Mouse (Mus musculus): Measurements from ENCODE around the gene Numb. TPM values are rescaled to one million over a fixed set of nuclear protein-coding genes. Genes with fewer than 3 reads are reported as not detected.
"Not testable (repeated sequence)": the region's sequence is repeated elsewhere in the genome, so short reads cannot be mapped to it uniquely, and the experiment has no call there.

The Numb gene
- total RNA-seq, 1 experiment from 2014 or later, result 47.3 TPM

DNA sequence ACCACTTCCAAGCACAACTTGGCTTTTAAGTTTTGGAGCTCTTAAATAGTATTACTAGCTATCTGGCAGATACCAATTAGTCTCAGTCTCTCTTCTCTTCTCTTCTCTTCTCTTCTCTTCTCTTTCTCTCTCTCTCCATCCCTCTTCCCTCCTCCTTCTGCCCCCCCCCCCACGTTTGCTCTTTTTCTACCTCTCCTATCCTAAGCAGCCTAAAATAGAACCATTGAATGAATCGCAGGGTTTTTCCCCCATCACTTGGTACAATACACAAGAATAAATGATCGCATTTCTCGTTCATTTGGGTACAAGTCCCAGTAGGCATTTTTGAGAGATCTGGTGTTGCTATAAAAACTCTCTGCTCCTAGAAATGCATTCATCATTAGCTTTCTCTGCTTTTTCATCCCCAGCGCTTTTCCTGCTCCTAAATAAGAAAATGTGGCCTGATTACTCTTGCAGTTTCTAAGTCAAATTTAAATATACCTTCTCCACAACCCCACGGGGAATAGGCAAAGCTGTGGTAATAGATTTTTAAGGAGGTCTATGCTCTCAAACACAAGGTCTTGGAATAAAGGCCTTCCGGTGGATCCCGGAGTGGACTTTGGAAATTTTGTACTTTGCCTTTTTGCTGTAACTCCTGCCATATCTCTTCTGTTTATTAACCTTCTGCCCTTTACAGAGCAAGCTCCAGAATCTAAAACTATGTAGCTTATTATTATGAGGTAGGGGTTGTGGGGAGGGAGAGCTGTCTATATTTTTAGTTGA is 1.2 kb upstream of the Numb start:
- no peak for DNase-seq

DNA sequence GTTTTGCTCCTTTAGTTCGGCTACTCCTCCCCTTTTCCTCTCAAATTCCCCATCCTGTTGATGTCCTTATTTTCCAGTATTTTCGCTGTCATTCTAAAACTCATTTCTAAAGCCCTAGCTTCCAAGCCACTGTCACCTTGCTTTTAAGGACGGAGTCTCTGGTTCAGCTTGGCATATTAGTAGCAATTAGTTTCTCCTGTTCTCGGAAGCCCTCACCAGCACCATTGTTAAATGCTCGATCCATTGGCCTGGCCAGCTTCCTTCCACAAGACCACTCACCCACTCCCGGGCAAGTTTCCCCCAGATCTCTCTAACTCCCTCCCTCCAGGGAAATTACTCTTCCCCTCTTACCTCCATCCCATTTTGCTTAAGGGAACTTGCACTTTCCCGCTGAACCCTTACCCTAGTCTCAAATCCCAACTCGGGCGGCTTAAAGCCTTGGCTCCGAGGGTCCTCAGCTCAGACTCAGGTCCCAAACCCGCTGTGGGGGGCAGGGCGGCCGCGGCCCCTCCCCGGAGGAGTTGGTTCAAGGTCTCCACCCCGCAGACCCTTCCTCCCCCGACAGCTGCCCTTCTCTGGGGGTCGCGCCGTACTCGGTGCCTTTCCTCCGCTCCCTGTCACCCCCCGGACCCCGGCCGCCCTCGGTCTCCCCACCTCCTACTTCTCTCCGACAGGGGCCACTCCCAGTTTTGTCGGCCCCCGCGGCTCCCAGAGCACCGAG is 853 bp downstream of the Numb start:
- DNase-seq, result peak; percentile 46

- peak; percentile 24 for DNase-seq
Measured at GRCm38 (mm10) chr12:83916884-83917283, 4.8 kb downstream of the Numb start.

DNA sequence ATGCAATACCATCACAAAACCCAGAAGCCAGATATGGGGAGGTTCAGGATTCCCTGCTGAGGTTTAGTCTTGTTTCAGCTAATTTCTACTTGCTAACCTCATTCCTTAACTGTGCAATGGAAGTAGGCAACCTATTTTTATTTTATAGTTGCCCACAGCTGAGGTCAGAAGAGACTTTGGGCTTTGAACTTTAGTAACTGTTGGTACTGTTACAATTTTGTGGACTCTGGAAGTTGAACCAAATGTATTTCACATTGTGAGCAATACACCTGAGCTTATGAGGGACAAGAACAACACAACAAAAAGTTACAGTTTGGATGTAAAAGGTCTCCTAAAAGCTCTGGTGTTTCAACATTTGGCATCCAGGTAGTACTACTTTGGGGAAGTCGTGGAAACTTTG is 6.9 kb downstream of the Numb start:
- DNase-seq, result no peak

DNA sequence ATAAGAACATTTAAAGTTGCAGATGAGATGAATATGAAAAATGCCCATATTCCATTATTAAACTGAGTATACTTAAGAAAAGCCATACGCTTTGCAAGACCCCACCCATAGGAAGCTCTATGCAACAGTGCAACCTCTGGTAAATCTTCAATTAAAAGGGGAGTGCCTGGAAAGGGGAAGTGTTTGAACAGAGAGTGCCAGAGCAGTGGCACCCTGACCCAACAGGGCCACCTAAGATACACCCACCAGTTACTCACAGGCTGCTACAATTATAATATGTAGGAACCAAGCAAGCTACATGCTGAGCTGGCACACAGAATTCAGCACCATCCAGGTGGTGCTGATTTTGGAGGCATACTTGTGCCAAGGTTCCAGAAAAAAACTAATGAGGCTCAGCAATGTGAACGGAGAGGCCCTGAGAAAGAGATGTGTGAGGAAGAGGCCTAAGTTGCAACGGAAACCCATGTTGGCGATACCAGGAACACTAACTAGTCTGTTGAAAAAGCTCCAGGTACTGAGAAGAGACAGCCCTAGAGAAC is 7.5 kb downstream of the Numb start:
- no peak for DNase-seq

GRCm38 (mm10) chr12:83910451-83910850 is 11.3 kb downstream of the Numb start:
- DNase-seq, result no peak

DNA sequence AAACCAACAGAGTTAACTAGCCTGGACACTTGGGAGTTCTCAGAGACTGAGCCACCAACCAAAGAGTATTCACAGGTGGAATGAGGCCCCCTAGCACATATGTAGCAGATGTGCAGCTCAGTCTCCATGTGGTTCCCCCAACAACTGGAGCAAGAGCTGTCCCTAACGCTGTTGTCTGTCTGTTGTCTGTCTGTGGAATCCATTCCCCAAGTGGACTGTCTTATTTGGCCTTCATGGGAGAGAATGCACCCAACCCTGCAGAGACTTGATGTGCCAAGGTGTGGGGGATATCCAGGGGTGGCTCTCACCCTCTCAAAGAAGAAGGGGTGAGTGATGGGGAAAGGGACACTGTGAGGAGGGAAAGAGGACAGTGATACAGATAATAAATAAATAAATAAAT is 28.8 kb downstream of the Numb start:
- DNase-seq, result no peak

- DNase-seq, result no peak
Measured at GRCm38 (mm10) chr12:83891278-83891677, 30.5 kb downstream of the Numb start.

GRCm38 (mm10) chr12:83889128-83889527 is 32.6 kb downstream of the Numb start:
- no peak for DNase-seq

GRCm38 (mm10) chr12:83885516-83886285 is 36.0 kb downstream of the Numb start:
- DNase-seq, result peak; percentile 68

GRCm38 (mm10) chr12:83885065-83885464 is 36.7 kb downstream of the Numb start:
- DNase-seq, result not testable (repeated sequence)

DNA sequence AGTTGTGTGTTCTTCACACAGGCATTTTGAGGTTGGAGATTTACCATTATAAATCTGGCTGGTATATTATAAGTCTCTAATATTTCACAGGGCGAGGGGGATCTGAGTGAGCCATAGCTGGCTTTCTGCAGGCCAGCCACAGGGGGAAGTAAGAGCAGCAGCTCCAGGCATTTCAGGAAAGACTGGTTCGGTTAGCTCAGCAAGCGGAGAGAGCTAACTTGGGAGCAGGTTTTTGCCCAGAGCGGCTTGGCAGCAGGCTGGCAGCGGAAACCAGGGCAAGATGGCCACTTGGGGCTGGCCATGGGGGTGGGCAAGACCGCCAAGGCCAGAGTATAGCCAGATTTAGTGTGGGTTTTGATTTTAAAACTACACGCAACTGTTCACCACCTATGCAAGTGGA is 39.2 kb downstream of the Numb start:
- DNase-seq, result no peak

DNA sequence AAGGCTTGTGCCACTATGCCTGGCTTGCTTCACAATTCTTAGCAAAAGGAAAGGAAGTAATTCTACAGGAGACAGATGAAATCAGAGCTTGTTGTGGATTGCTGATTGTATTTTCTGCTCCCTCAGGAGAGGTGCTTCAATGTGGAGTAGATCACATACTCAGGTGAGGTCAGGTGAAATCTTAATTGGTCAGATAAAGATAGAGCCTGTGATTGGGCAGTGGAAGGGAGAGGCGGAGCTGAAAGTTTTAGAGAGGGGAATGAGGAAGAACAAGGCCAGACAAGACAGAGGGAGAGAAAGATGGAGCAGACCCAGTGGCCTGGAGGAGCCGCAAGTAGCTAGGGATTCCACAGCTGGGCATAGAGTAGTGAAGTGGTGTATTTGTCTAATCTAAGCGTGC is 39.6 kb downstream of the Numb start:
- no peak for DNase-seq

- DNase-seq, result no peak
Measured at GRCm38 (mm10) chr12:83880913-83881312, 40.8 kb downstream of the Numb start.

DNA sequence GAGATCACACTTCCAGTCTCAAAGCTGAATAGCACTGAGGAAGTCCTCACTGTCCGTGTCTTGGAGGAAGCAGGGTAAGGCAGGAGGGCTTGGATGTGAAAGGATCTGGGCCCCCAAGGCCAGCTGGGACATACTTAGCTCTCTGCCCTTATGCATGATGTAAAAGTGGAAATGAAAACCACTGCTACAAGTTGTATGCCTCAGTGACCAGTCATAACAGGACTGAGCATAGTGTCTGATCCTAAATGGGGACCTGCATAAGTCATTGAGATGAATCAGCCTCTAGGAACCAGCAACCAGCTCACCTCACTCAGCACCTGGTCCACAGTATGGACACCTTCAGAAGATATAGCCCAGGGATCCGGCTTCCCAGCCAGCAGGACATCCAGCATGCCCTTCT is 46.6 kb downstream of the Numb start:
- DNase-seq, result no peak

GRCm38 (mm10) chr12:83874597-83874996 is 47.1 kb downstream of the Numb start:
- peak; percentile 31 for DNase-seq

GRCm38 (mm10) chr12:83864501-83864900 is 57.2 kb downstream of the Numb start:
- DNase-seq, result no peak

DNA sequence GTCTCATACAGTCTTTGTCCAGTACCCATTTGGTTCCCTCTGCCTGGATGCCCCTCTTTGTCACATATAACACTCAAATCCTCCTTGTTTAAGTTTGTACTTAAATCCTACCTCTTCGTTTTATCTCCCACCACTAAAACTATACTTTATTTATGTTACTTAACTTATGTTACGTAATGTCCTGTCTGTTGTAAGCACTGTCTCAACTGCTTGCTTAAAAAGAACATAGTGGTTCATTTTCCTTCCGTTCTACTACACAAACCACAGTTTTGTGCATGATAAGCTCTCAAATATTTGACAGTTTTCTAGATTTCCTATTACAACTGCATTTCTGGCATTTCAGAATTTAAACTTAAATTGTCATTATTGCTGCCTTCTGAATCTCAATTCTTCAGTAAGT is 59.9 kb downstream of the Numb start:
- no peak for DNase-seq

- DNase-seq, result no peak
Measured at GRCm38 (mm10) chr12:83860688-83861087, 61.0 kb downstream of the Numb start.

- DNase-seq, result no peak
Measured at GRCm38 (mm10) chr12:83858052-83858451, 63.7 kb downstream of the Numb start.

GRCm38 (mm10) chr12:83855211-83855610 is 66.5 kb downstream of the Numb start:
- DNase-seq, result no peak

- DNase-seq, result no peak
Measured at GRCm38 (mm10) chr12:83854281-83854680, 67.5 kb downstream of the Numb start.
